Mouse (Mus musculus) testis, adult 2 months (tissue): ENCODE data around the gene Cfap61.

Experiments
- CTCF ChIP-seq: fragments of 200-500 bp; IDR thresholded peaks from 2 replicates; pipeline ENCODE4 v1.5.1; 2012; ENCODE audit warnings: low read depth, mild to moderate bottlenecking, inconsistent platforms, low read length, moderate library complexity; ENCODE audit not compliant: control insufficient read depth, insufficient read depth, insufficient replicate concordance
- POLR2A ChIP-seq: fragments of 200-500 bp; IDR thresholded peaks from 2 replicates; pipeline ENCODE4 v1.6.1; 2012; ENCODE audit warnings: low read depth, mild to moderate bottlenecking, inconsistent platforms, low read length, moderate library complexity; ENCODE audit not compliant: control insufficient read depth

DNA sequence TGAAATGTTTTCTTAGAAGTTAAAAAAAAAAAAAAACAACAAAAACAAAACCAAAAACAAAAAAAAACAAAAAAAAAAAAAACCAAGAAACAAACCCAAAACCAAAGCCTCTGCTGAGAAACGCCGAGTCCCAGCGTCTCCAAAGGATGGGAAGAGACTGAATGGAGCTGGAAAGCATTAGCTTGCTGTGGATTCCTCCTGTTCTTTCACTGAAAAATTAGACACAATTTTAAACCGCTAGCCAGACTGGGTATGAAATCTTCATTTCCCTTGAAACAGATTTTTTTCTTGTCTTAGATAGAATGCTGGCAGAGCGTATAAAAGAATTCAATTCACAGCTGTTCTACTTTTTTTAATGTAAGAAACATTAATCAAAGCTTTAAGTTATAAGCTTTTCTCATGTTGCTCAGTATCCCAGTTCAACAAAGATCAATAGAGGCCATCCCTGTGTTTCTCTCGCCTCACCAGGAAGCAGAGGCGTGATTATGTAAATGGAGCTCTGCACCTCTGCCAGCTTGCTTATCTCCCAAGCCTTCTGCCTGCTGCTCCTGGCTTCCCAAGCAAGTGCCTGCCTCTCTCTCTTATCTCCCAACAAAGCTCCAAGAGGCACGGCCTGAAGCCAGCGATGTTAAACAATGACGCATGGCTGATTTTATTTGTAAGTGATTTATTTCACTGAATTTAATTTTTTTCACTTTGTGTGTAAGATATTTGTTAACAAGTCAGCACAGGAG lies 324.3 kb downstream of the Cfap61 start:
- TF ChIP-seq CTCF (no peak), POLR2A (no peak)
